Mouse (Mus musculus) intestine, embryonic 14.5 days (tissue): Measurements from ENCODE around the gene Ccdc57. TPM values are rescaled to one million over a fixed set of nuclear protein-coding genes. Genes with fewer than 3 reads are reported as not detected.
A peak's percentile ranks its signal among the peaks of the same experiment; 100 is the strongest.
"Not testable (repeated sequence)": the region's sequence is repeated elsewhere in the genome, so short reads cannot be mapped to it uniquely, and the experiment has no call there.

ENCODE experiments used
- ATAC-seq: fragments of 200-750 bp; cut with Nextera tagmentation; replicated peaks from 2 replicates; pipeline ENCODE4 v1.8.0; 2017; ENCODE audit warnings: low read depth, moderate number of reproducible peaks, moderate TSS enrichment, moderate library complexity; ENCODE audit not compliant: low FRiP score, low TSS enrichment
- DNase-seq: peaks from one replicate; pipeline ENCODE4 v3.0.0-alpha.2; 2018; ENCODE audit warnings: low spot score
- H3K27ac ChIP-seq: fragments of 300-500 bp; sonication (generic); 2 replicates; pipeline ENCODE4 v1.5.1; 2014; ENCODE audit warnings: low read depth, mild to moderate bottlenecking, control low read depth
- H3K27me3 ChIP-seq: fragments of 300-500 bp; sonication (generic); replicated peaks from 2 replicates; pipeline ENCODE4 v1.6.1; 2014; ENCODE audit warnings: low read length, control low read depth; ENCODE audit not compliant: control insufficient read depth, insufficient read depth
- H3K36me3 ChIP-seq: fragments of 300-500 bp; sonication (generic); 2 replicates; pipeline ENCODE4 v1.6.1; 2014; ENCODE audit warnings: low read length, control low read depth; ENCODE audit not compliant: control insufficient read depth, insufficient read depth
- H3K4me1 ChIP-seq: fragments of 300-500 bp; sonication (generic); replicated peaks from 2 replicates; pipeline ENCODE4 v1.6.1; 2014; ENCODE audit warnings: low read length, control low read depth, mixed read lengths; ENCODE audit not compliant: control insufficient read depth, insufficient read depth
- H3K4me2 ChIP-seq: fragments of 300-500 bp; sonication (generic); 2 replicates; pipeline ENCODE4 v1.6.1; 2014; ENCODE audit warnings: low read length
- H3K4me3 ChIP-seq: fragments of 300-500 bp; sonication (generic); 2 replicates; pipeline ENCODE4 v1.5.1; 2014; ENCODE audit warnings: low read depth, low read length, control low read depth, mixed read lengths
- H3K9ac ChIP-seq: fragments of 300-500 bp; sonication (generic); 2 replicates; pipeline ENCODE4 v1.6.1; 2014; ENCODE audit warnings: mild to moderate bottlenecking, low read length
- H3K9me3 ChIP-seq: fragments of 300-500 bp; sonication (generic); 2 replicates; pipeline ENCODE4 v1.6.1; 2016; ENCODE audit warnings: low read length, control low read depth; ENCODE audit not compliant: control insufficient read depth
- WGBS: fragments of 180-500 bp; shearing (Covaris S2); extraction: QIAGEN DNeasy Blood & Tissue Kit; methylation state at CpG from one replicate; pipeline ENCODE4 v1.1.7; 2014; 5-methylcytosine and 5-hydroxymethylcytosine counted together
- polyA plus RNA-seq: library from polyadenylated mRNA; unstranded; fragments of >200 nt; fragmentation: Nextera tagmentation; extraction: Ambion mirVana; gene quantifications from 2 replicates; pipeline ENCODE4 v1.2.1, GENCODE M21; 2014

Ccdc57 gene
- polyA plus RNA-seq, 1 experiment from 2014 or later = 5.9 TPM

GRCm38 (mm10) chr11:120833555-120834280 lies 99.0 kb downstream of the Ccdc57 start:
- Histone ChIP-seq H3K4me1 (peaks cover 7% of the 10 kb centered on the region; the same call in 1 of the 2 replicates), H3K9me3 (no peaks in the 10 kb centered on the region), H3K27me3 (no peaks in the 10 kb centered on the region), H3K9ac (no peak overlapping the region), H3K4me3 (no peak overlapping the region), H3K27ac (peak overlapping the region; percentile 75), H3K36me3 (no peaks in the 10 kb centered on the region), H3K4me2 (0 out of 2 replicates have a peak overlapping the region, but pooled peaks have one; percentile 5)
- ATAC-seq (0 out of 2 replicates have a peak, but pooled peaks have one; percentile 33), DNase-seq (no peak)
- 44% methylated on average over 8 of the region's 8 CpGs for WGBS

GRCm38 (mm10) chr11:120832962-120833361 lies 99.7 kb downstream of the Ccdc57 start:
- not testable (repeated sequence) for H3K27me3 ChIP-seq, H3K9ac ChIP-seq, ATAC-seq, H3K36me3 ChIP-seq, H3K4me3 ChIP-seq, H3K4me1 ChIP-seq, H3K9me3 ChIP-seq, DNase-seq, H3K4me2 ChIP-seq
- peak overlapping the region; percentile 75; the same call in 1 of the 2 replicates for H3K27ac ChIP-seq
- 87% methylated on average over 5 of the region's 5 CpGs for WGBS

- Histone ChIP-seq H3K27ac (no peak overlapping the region), H3K9me3 (no peaks in the 10 kb centered on the region), H3K4me2 (no peak overlapping the region), H3K4me1 (peaks cover 7% of the 10 kb centered on the region; the same call in 1 of the 2 replicates), H3K27me3 (no peaks in the 10 kb centered on the region), H3K4me3 (no peak overlapping the region), H3K36me3 (no peaks in the 10 kb centered on the region), H3K9ac (no peak overlapping the region)
- no peak for ATAC-seq
- 80% methylated on average over 3 of the region's 3 CpGs for WGBS
- DNase-seq = no peak
Observed at GRCm38 (mm10) chr11:120831659-120832440, 100.8 kb downstream of the Ccdc57 start.

GRCm38 (mm10) chr11:120830686-120831085 lies 102.0 kb downstream of the Ccdc57 start:
- H3K36me3 ChIP-seq = no peaks in the 10 kb centered on the region
- ATAC-seq = no peak
- no peak overlapping the region for H3K9ac ChIP-seq
- whole genome bisulfite sequencing = 82% methylated on average over 12 of the region's 12 CpGs
- no peak overlapping the region for H3K4me3 ChIP-seq
- no peak overlapping the region for H3K4me2 ChIP-seq
- no peak overlapping the region for H3K27ac ChIP-seq
- peaks cover 7% of the 10 kb centered on the region for H3K4me1 ChIP-seq
- no peaks in the 10 kb centered on the region for H3K27me3 ChIP-seq
- DNase-seq = no peak
- no peaks in the 10 kb centered on the region for H3K9me3 ChIP-seq

GRCm38 (mm10) chr11:120829757-120830532 lies 102.7 kb downstream of the Ccdc57 start:
- H3K4me1 ChIP-seq = peaks cover 14% of the 10 kb centered on the region
- H3K9me3 ChIP-seq = no peaks in the 10 kb centered on the region
- ATAC-seq (no peak), DNase-seq (no peak)
- H3K27me3 ChIP-seq = no peaks in the 10 kb centered on the region
- no peak overlapping the region for H3K4me2 ChIP-seq
- no peak overlapping the region for H3K27ac ChIP-seq
- WGBS = 88% methylated on average over 10 of the region's 10 CpGs
- no peak overlapping the region for H3K4me3 ChIP-seq
- no peaks in the 10 kb centered on the region for H3K36me3 ChIP-seq
- H3K9ac ChIP-seq = no peak overlapping the region

DNA sequence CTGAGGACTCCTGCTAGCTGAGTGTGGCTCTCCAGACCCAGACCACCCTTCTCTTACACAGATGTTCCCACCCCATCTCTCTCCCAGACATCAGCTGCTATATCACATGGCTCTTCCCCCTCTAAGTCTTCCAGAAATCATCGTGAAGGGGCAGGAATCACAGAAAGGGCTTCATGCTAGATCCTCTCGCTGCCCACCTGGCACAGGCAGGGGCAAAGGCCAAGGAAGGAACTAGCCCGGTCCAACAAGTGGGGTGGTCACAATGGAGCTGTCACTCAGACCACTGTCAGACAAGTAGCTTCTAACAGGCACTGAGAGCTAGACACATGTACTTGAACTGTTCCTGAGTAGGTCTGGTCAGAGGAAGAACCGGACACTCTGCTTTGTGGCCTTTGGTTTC lies 104.3 kb downstream of the Ccdc57 start:
- Histone ChIP-seq H3K36me3 (no peaks in the 10 kb centered on the region), H3K9ac (no peak overlapping the region), H3K9me3 (no peaks in the 10 kb centered on the region), H3K4me1 (peaks cover 8% of the 10 kb centered on the region), H3K4me3 (no peak overlapping the region), H3K27me3 (no peaks in the 10 kb centered on the region), H3K27ac (no peak overlapping the region), H3K4me2 (no peak overlapping the region)
- ATAC-seq (no peak), DNase-seq (no peak)
- WGBS = 80% methylated on average over 4 of the region's 4 CpGs

DNA sequence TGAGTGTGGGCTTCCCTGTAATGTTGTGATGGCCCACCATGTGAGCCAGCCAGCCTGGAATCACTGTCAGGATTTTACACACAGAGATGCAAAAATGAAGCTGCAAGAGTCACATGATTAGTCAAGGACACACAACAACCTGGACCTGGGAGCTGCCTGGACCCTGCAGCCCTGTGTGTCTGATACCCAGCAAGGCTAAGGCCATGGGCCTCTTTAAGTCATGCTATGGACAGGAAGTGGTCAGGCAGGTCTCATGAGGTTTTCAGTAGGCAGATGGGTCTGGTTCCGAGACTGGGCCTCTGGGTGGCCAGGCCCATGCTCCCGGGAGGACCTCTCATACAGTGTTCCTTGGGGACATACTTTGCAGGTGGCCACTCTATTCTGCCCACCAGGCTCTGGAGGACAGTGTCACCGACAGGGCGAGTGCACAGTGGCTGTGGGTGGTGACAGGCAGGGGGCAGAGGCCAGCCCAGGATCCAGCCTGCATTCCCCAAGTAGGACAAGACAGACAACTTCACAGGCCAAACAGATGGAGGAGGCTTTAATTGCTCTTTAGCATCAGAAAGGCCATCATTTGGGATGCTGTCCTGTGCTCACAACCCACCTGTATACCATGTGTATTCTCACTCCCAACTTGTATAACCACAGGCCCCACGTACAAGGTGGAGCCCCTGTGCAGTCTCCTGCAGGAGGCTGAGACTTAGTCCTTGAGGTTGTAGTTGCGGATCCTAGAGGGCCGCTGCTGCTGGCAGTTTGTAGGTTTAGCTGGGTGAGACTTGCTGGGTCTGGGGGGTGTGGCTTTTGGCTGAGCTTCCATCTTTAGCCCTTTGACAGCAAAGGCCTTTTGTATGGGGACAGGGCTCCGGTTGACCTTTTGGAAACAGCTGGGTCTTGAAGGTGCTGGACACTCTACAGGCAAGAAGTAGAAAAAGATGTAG lies 106.4 kb downstream of the Ccdc57 start:
- Histone ChIP-seq H3K36me3 (peaks cover 11% of the 10 kb centered on the region), H3K4me3 (no peak overlapping the region), H3K9ac (no peak overlapping the region), H3K4me2 (no peak overlapping the region), H3K27me3 (no peaks in the 10 kb centered on the region), H3K27ac (peak overlapping the region; percentile 98; the same call in 1 of the 2 replicates), H3K4me1 (peaks cover 26% of the 10 kb centered on the region), H3K9me3 (no peaks in the 10 kb centered on the region)
- WGBS = 84% methylated on average over 8 of the region's 8 CpGs
- DNase-seq (no peak), ATAC-seq (no peak)
